Mouse (Mus musculus): ENCODE data around the gene Ablim1. TPM values are rescaled to one million over a fixed set of nuclear protein-coding genes. Genes with fewer than 3 reads are reported as not detected.

The Ablim1 gene
- total and polyA plus RNA-seq, 2 experiments from 2014 or later: 47.8 to 76.9 TPM

- H3K4me3 ChIP-seq (ENCODE audit: low read depth, low read length): peak overlapping the region; percentile 51
- H3K36me3 ChIP-seq (ENCODE audit: insufficient read depth): no peaks in the 10 kb centered on the region
- no peak for ATAC-seq
- H3K4me1 ChIP-seq (ENCODE audit: insufficient read depth): peaks cover 24% of the 10 kb centered on the region
- H3K27me3 ChIP-seq (ENCODE audit: insufficient read depth, low read length): no peaks in the 10 kb centered on the region
- H3K9ac ChIP-seq: peak overlapping the region; percentile 61; the same call in 1 of the 2 replicates
- H3K9me3 ChIP-seq (ENCODE audit: low read length): no peaks in the 10 kb centered on the region
- TF ChIP-seq CTCF (IDR thresholded peaks at IDR 0.05; ENCODE audit: low read depth): no peak
- 82% methylated on average over 11 of the region's 11 CpGs for WGBS
- no peak for DNase-seq
- H3K27ac ChIP-seq (ENCODE audit: low read depth, low read length): peak overlapping the region; percentile 62; the same call in 1 of the 2 replicates
- peak overlapping the region; percentile 80 for H3K4me2 ChIP-seq (ENCODE audit: low read depth)
Measured at GRCm38 (mm10) chr19:57195169-57195930, 119.4 kb downstream of the Ablim1 start.

GRCm38 (mm10) chr19:57193958-57194357 is 120.8 kb downstream of the Ablim1 start:
- DNase-seq: no peak
- H3K27me3 ChIP-seq (ENCODE audit: insufficient read depth, low read length): no peaks in the 10 kb centered on the region
- peak; percentile 69 for TF ChIP-seq CTCF (IDR thresholded peaks at IDR 0.05; ENCODE audit: low read depth)
- H3K36me3 ChIP-seq (ENCODE audit: insufficient read depth): no peaks in the 10 kb centered on the region
- ATAC-seq: no peak
- no peak overlapping the region for H3K9ac ChIP-seq
- 84% methylated on average over 6 of the region's 6 CpGs for WGBS
- H3K27ac ChIP-seq (ENCODE audit: low read depth, low read length): no peak overlapping the region
- H3K9me3 ChIP-seq (ENCODE audit: low read length): no peaks in the 10 kb centered on the region
- peaks cover 22% of the 10 kb centered on the region for H3K4me1 ChIP-seq (ENCODE audit: insufficient read depth)
- peak overlapping the region; percentile 80; the same call in 1 of the 2 replicates for H3K4me2 ChIP-seq (ENCODE audit: low read depth)
- H3K4me3 ChIP-seq (ENCODE audit: low read depth, low read length): no peak overlapping the region

- Histone ChIP-seq H3K9ac (no peak overlapping the region), H3K4me2 (ENCODE audit: low read depth) (no peak overlapping the region), H3K9me3 (ENCODE audit: low read length) (no peaks in the 10 kb centered on the region), H3K4me1 (ENCODE audit: insufficient read depth) (peaks cover 16% of the 10 kb centered on the region), H3K27me3 (ENCODE audit: insufficient read depth, low read length) (no peaks in the 10 kb centered on the region), H3K36me3 (ENCODE audit: insufficient read depth) (no peaks in the 10 kb centered on the region), H3K4me3 (ENCODE audit: low read depth, low read length) (no peak overlapping the region), H3K27ac (ENCODE audit: low read depth, low read length) (no peak overlapping the region)
- no peak for TF ChIP-seq CTCF (IDR thresholded peaks at IDR 0.05; ENCODE audit: low read depth)
- DNase-seq: no peak
- ATAC-seq: no peak
- 87% methylated on average over 12 of the region's 12 CpGs for WGBS
Measured at GRCm38 (mm10) chr19:57193382-57193781, 121.3 kb downstream of the Ablim1 start.

GRCm38 (mm10) chr19:57191109-57191508 is 123.6 kb downstream of the Ablim1 start:
- Histone ChIP-seq H3K36me3 (ENCODE audit: insufficient read depth) (no peaks in the 10 kb centered on the region), H3K9ac (no peak overlapping the region)
- WGBS: 97% methylated on average over 1 of the region's 1 CpGs

GRCm38 (mm10) chr19:57189427-57189826 is 125.3 kb downstream of the Ablim1 start:
- 68% methylated on average over 5 of the region's 5 CpGs for WGBS

More at GRCm38 (mm10) chr19:57191109-57191508, 123.6 kb downstream of the Ablim1 start:
- H3K4me2 ChIP-seq (ENCODE audit: low read depth): no peak overlapping the region
- DNase-seq (no peak), ATAC-seq (no peak)
- no peak overlapping the region for H3K4me3 ChIP-seq (ENCODE audit: low read depth, low read length)
- no peak for TF ChIP-seq CTCF (IDR thresholded peaks at IDR 0.05; ENCODE audit: low read depth)
- H3K4me1 ChIP-seq (ENCODE audit: insufficient read depth): peaks cover 11% of the 10 kb centered on the region; the same call in 1 of the 2 replicates
- H3K27me3 ChIP-seq (ENCODE audit: insufficient read depth, low read length): no peaks in the 10 kb centered on the region
- no peaks in the 10 kb centered on the region for H3K9me3 ChIP-seq (ENCODE audit: low read length)
- no peak overlapping the region for H3K27ac ChIP-seq (ENCODE audit: low read depth, low read length)

GRCm38 (mm10) chr19:57188553-57188952 is 126.2 kb downstream of the Ablim1 start:
- Histone ChIP-seq H3K36me3 (ENCODE audit: insufficient read depth) (no peaks in the 10 kb centered on the region), H3K9me3 (ENCODE audit: low read length) (no peaks in the 10 kb centered on the region), H3K4me2 (ENCODE audit: low read depth) (no peak overlapping the region), H3K27ac (ENCODE audit: low read depth, low read length) (no peak overlapping the region), H3K9ac (no peak overlapping the region), H3K4me3 (ENCODE audit: low read depth, low read length) (no peak overlapping the region), H3K4me1 (ENCODE audit: insufficient read depth) (no peaks in the 10 kb centered on the region), H3K27me3 (ENCODE audit: insufficient read depth, low read length) (no peaks in the 10 kb centered on the region)
- WGBS: 81% methylated on average over 4 of the region's 4 CpGs
- DNase-seq: no peak
- no peak for TF ChIP-seq CTCF (IDR thresholded peaks at IDR 0.05; ENCODE audit: low read depth)
- no peak for ATAC-seq

More at GRCm38 (mm10) chr19:57189427-57189826, 125.3 kb downstream of the Ablim1 start:
- Histone ChIP-seq H3K9ac (no peak overlapping the region), H3K27me3 (ENCODE audit: insufficient read depth, low read length) (no peaks in the 10 kb centered on the region), H3K36me3 (ENCODE audit: insufficient read depth) (no peaks in the 10 kb centered on the region), H3K4me2 (ENCODE audit: low read depth) (no peak overlapping the region), H3K27ac (ENCODE audit: low read depth, low read length) (no peak overlapping the region), H3K4me3 (ENCODE audit: low read depth, low read length) (no peak overlapping the region), H3K4me1 (ENCODE audit: insufficient read depth) (no peaks in the 10 kb centered on the region), H3K9me3 (ENCODE audit: low read length) (no peaks in the 10 kb centered on the region)
- TF ChIP-seq CTCF (IDR thresholded peaks at IDR 0.05; ENCODE audit: low read depth): no peak
- DNase-seq (no peak), ATAC-seq (no peak)

GRCm38 (mm10) chr19:57185021-57185420 is 129.7 kb downstream of the Ablim1 start:
- Histone ChIP-seq H3K4me2 (ENCODE audit: low read depth) (no peak overlapping the region), H3K36me3 (ENCODE audit: insufficient read depth) (no peaks in the 10 kb centered on the region), H3K9ac (no peak overlapping the region), H3K27ac (ENCODE audit: low read depth, low read length) (no peak overlapping the region), H3K4me1 (ENCODE audit: insufficient read depth) (no peaks in the 10 kb centered on the region), H3K27me3 (ENCODE audit: insufficient read depth, low read length) (no peaks in the 10 kb centered on the region), H3K9me3 (ENCODE audit: low read length) (no peaks in the 10 kb centered on the region), H3K4me3 (ENCODE audit: low read depth, low read length) (no peak overlapping the region)
- no peak for ATAC-seq
- WGBS: 90% methylated on average over 3 of the region's 3 CpGs
- no peak for TF ChIP-seq CTCF (IDR thresholded peaks at IDR 0.05; ENCODE audit: low read depth)
- no peak for DNase-seq

All from forebrain, postnatal 0 days (tissue).